ENCODE assay signal across 8 mouse cellular contexts in the genomic region with DNA sequence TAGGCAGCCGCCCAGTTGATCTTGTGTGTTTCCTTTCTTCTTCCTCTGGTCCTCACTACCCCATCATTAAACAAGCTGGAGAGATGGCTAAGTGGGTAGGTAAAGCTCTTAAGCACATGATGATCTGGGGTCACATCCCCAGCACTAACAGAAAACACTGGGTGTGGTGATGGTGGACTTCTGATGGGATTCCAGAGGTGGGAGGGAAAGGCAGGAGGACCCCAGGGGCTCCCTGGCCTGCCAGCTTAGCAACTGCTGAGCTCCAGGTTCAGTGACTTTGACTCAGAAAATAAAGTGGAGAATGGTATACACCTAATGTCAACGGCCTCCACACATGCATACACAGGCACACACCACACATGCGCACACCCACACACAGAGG. TPM values are rescaled to one million over a fixed set of nuclear protein-coding genes. Genes with fewer than 3 reads are reported as not detected.
A peak's percentile ranks its signal among the peaks of the same experiment; 100 is the strongest.
DNase-seq lines count a peak whose midpoint lies in the region; ATAC-seq and TF ChIP-seq lines count a peak whose summit lies in the region.

No protein-coding gene starts in this region.

- no peak for TF ChIP-seq CTCF in ES-Bruce4 (IDR thresholded peaks at IDR 0.05; ENCODE audit: low read depth, low read length)
- TF ChIP-seq CTCF in forebrain, postnatal 0 days (IDR thresholded peaks at IDR 0.05; ENCODE audit: low read depth): no peak

- DNase-seq in heart, adult 18-20 months: no peak
- DNase-seq in forebrain, postnatal 0 days: no peak
- peak; percentile 23 for DNase-seq in midbrain, embryonic 10.5 days (ENCODE audit: low spot score)
- DNase-seq in frontal cortex, postnatal 36 days (ENCODE audit: low spot score in 2 of 2): no peak
- no peak for DNase-seq in thymus, postnatal 4 days
- no peak for DNase-seq in layer of hippocampus, postnatal 14 days (ENCODE audit: low spot score in 2 of 2)

- no peak for TF ChIP-seq EP300 in ES-Bruce4 (IDR thresholded peaks at IDR 0.05; ENCODE audit: insufficient read depth, low read depth, low read length)

- peak overlapping the region; percentile 88 for H3K4me3 ChIP-seq in heart, embryonic 13.5 days
- peak overlapping the region; percentile 91 for H3K4me3 ChIP-seq in ES-Bruce4 (ENCODE audit: low read depth, low read length)
- peak overlapping the region; percentile 66 for H3K4me3 ChIP-seq in forebrain, postnatal 0 days (ENCODE audit: low read depth, low read length)
- peak overlapping the region; percentile 85 for H3K4me3 ChIP-seq in midbrain, embryonic 10.5 days

- H3K9me3 ChIP-seq in heart, embryonic 13.5 days: no peaks in the 10 kb centered on the region
- H3K9me3 ChIP-seq in ES-Bruce4 (replicated peaks; ENCODE audit: control insufficient read depth, insufficient read depth, low read length, poor library complexity, severe bottlenecking): no peaks in the 10 kb centered on the region
- H3K9me3 ChIP-seq in forebrain, postnatal 0 days (ENCODE audit: low read length): no peaks in the 10 kb centered on the region
- no peaks in the 10 kb centered on the region for H3K9me3 ChIP-seq in midbrain, embryonic 10.5 days (replicated peaks)

- peaks cover 60% of the 10 kb centered on the region for H3K36me3 ChIP-seq in heart, embryonic 13.5 days
- peaks cover 4% of the 10 kb centered on the region; the same call in 1 of the 2 replicates for H3K36me3 ChIP-seq in ES-Bruce4 (ENCODE audit: control insufficient read depth, insufficient read depth, low read length, poor library complexity, severe bottlenecking)
- H3K36me3 ChIP-seq in forebrain, postnatal 0 days (ENCODE audit: insufficient read depth): peaks cover 32% of the 10 kb centered on the region
- H3K36me3 ChIP-seq in midbrain, embryonic 10.5 days: peaks cover 69% of the 10 kb centered on the region

- H3K4me2 ChIP-seq in heart, embryonic 13.5 days: peak overlapping the region; percentile 86
- H3K4me2 ChIP-seq in forebrain, postnatal 0 days (ENCODE audit: low read depth): peak overlapping the region; percentile 75

- WGBS in heart, embryonic 13.5 days: 55% methylated on average over 3 of the region's 3 CpGs
- WGBS in forebrain, postnatal 0 days: 46% methylated on average over 3 of the region's 3 CpGs
- 54% methylated on average over 3 of the region's 3 CpGs for WGBS in midbrain, embryonic 10.5 days

- no peak for TF ChIP-seq POLR2A in ES-Bruce4 (IDR thresholded peaks at IDR 0.05; ENCODE audit: insufficient read depth, low read length)

- no peak for ATAC-seq in heart, embryonic 13.5 days (ENCODE audit: extremely low read depth, insufficient number of reproducible peaks, low FRiP score, low TSS enrichment)
- ATAC-seq in forebrain, postnatal 0 days: peak; percentile 9; the same call in 1 of the 2 replicates

- peak overlapping the region; percentile 95 for H3K9ac ChIP-seq in heart, embryonic 13.5 days
- peak overlapping the region; percentile 88 for H3K9ac ChIP-seq in ES-Bruce4 (ENCODE audit: low read depth, poor library complexity, severe bottlenecking)
- peak overlapping the region; percentile 70 for H3K9ac ChIP-seq in forebrain, postnatal 0 days

- peak overlapping the region; percentile 93 for H3K27ac ChIP-seq in heart, embryonic 13.5 days (replicated peaks)
- H3K27ac ChIP-seq in ES-Bruce4 (ENCODE audit: insufficient read depth, low read length): no peak overlapping the region
- H3K27ac ChIP-seq in forebrain, postnatal 0 days (ENCODE audit: low read depth, low read length): peak overlapping the region; percentile 82
- H3K27ac ChIP-seq in midbrain, embryonic 10.5 days (replicated peaks): peak overlapping the region; percentile 93

- H3K27me3 ChIP-seq in heart, embryonic 13.5 days (replicated peaks): no peaks in the 10 kb centered on the region
- no peaks in the 10 kb centered on the region for H3K27me3 ChIP-seq in ES-Bruce4 (ENCODE audit: control insufficient read depth, insufficient read depth, low read length, poor library complexity, severe bottlenecking)
- no peaks in the 10 kb centered on the region for H3K27me3 ChIP-seq in forebrain, postnatal 0 days (ENCODE audit: insufficient read depth, low read length)
- H3K27me3 ChIP-seq in midbrain, embryonic 10.5 days (ENCODE audit: low read depth, poor library complexity, severe bottlenecking): no peaks in the 10 kb centered on the region

- peaks cover 28% of the 10 kb centered on the region for H3K4me1 ChIP-seq in heart, embryonic 13.5 days
- H3K4me1 ChIP-seq in ES-Bruce4 (ENCODE audit: control insufficient read depth, insufficient read depth, low read length): no peaks in the 10 kb centered on the region
- H3K4me1 ChIP-seq in forebrain, postnatal 0 days (ENCODE audit: insufficient read depth): 0 out of 2 replicates have a peak, but pooled peaks cover 4% of the 10 kb centered on the region
- peaks cover 16% of the 10 kb centered on the region for H3K4me1 ChIP-seq in midbrain, embryonic 10.5 days

RNA-seq across cellular contexts. Expression of gene Gm28042, which starts 0.6 kb away (rescaled TPM):
- polyA plus RNA-seq in heart, embryonic 13.5 days (2015; fragmentation: Nextera tagmentation; extraction: Ambion mirVana): 1.7 and 1.9 TPM in 2 replicates
- total RNA-seq in heart, adult 18-20 months (2021): under 1 TPM; 0.57 to 0.72 TPM
- 3.5 and 4.2 TPM in 2 replicates for polyA plus RNA-seq in ES-Bruce4 (2011; ENCODE audit: insufficient read depth, insufficient read length, low read depth, missing spikeins)
- 4.3 and 7.5 TPM in 2 replicates for total RNA-seq in forebrain, postnatal 0 days (2014; rRNA removed)
- 0.72 and 1.2 TPM in 2 replicates for polyA plus RNA-seq in forebrain, postnatal 0 days (2015; fragmentation: Nextera tagmentation; extraction: Ambion mirVana)
- 5.2 and 6.8 TPM in 2 replicates for polyA plus RNA-seq in midbrain, embryonic 10.5 days (2016; fragmentation: Nextera tagmentation; extraction: Ambion mirVana)
- 1 to 10 TPM; 1.1 to 1.8 TPM for total RNA-seq in layer of hippocampus, postnatal 14 days (2021)

RNA-seq across cellular contexts. Expression of gene Jmjd7, which starts 0.7 kb away (rescaled TPM):
- 17.1 and 17.4 TPM in 2 replicates for polyA plus RNA-seq in heart, embryonic 13.5 days (2015; fragmentation: Nextera tagmentation; extraction: Ambion mirVana)
- 1 to 10 TPM; 6.1 to 7.9 TPM for total RNA-seq in heart, adult 18-20 months (2021)
- 16.2 and 18.2 TPM in 2 replicates for polyA plus RNA-seq in ES-Bruce4 (2011; ENCODE audit: insufficient read depth, insufficient read length, low read depth, missing spikeins)
- total RNA-seq in forebrain, postnatal 0 days (2014; rRNA removed): 12.7 and 14.6 TPM in 2 replicates
- polyA plus RNA-seq in forebrain, postnatal 0 days (2015; fragmentation: Nextera tagmentation; extraction: Ambion mirVana): 16.4 and 16.9 TPM in 2 replicates
- 21.2 and 27.5 TPM in 2 replicates for polyA plus RNA-seq in midbrain, embryonic 10.5 days (2016; fragmentation: Nextera tagmentation; extraction: Ambion mirVana)
- total RNA-seq in layer of hippocampus, postnatal 14 days (2021): 1 to 10 TPM; 5.3 to 6.3 TPM

RNA-seq across cellular contexts. Expression of gene Pla2g4b, which starts 5.3 kb away (rescaled TPM):
- polyA plus RNA-seq in heart, embryonic 13.5 days (2015; fragmentation: Nextera tagmentation; extraction: Ambion mirVana): 1.1 and 1.3 TPM in 2 replicates
- total RNA-seq in heart, adult 18-20 months (2021): 1 to 10 TPM in 1 of 2 experiments, under 1 TPM in 1; 0.72 to 1.7 TPM
- polyA plus RNA-seq in ES-Bruce4 (2011; ENCODE audit: insufficient read depth, insufficient read length, low read depth, missing spikeins): 5.6 and 8.3 TPM in 2 replicates
- total RNA-seq in forebrain, postnatal 0 days (2014; rRNA removed): 8.5 and 11.1 TPM in 2 replicates
- polyA plus RNA-seq in forebrain, postnatal 0 days (2015; fragmentation: Nextera tagmentation; extraction: Ambion mirVana): 0.13 and 0.48 TPM in 2 replicates
- polyA plus RNA-seq in midbrain, embryonic 10.5 days (2016; fragmentation: Nextera tagmentation; extraction: Ambion mirVana): 2.4 and 2.8 TPM in 2 replicates
- 1 to 10 TPM; 4.9 TPM for total RNA-seq in layer of hippocampus, postnatal 14 days (2021)

RNA-seq across cellular contexts. Expression of gene Mapkbp1, which starts 55.4 kb away (rescaled TPM):
- 1.5 and 1.8 TPM in 2 replicates for polyA plus RNA-seq in heart, embryonic 13.5 days (2015; fragmentation: Nextera tagmentation; extraction: Ambion mirVana)
- 1 to 10 TPM; 6.1 to 8.2 TPM for total RNA-seq in heart, adult 18-20 months (2021)
- polyA plus RNA-seq in ES-Bruce4 (2011; ENCODE audit: insufficient read depth, insufficient read length, low read depth, missing spikeins): 9.2 and 13.4 TPM in 2 replicates
- total RNA-seq in forebrain, postnatal 0 days (2014; rRNA removed): 38.6 and 42.5 TPM in 2 replicates
- polyA plus RNA-seq in forebrain, postnatal 0 days (2015; fragmentation: Nextera tagmentation; extraction: Ambion mirVana): 6.5 and 7.4 TPM in 2 replicates
- polyA plus RNA-seq in midbrain, embryonic 10.5 days (2016; fragmentation: Nextera tagmentation; extraction: Ambion mirVana): 3.3 and 4.4 TPM in 2 replicates
- total RNA-seq in layer of hippocampus, postnatal 14 days (2021): 10 to 100 TPM; 55.3 to 57.7 TPM
